Mouse (Mus musculus) megakaryocyte, embryonic 14.5 days (primary cell): Measurements from ENCODE around the gene Gda.

Experiments used
- FLI1 ChIP-seq: IDR thresholded peaks from 2 replicates; pipeline ENCODE4 v1.6.1; 2012; ENCODE audit warnings: low read length, inconsistent platforms, mixed read lengths
- GATA1 ChIP-seq: IDR thresholded peaks from 3 replicates; pipeline ENCODE4 v1.6.1; 2012; ENCODE audit warnings: mixed read lengths, low read length, inconsistent platforms, borderline replicate concordance

- TF ChIP-seq GATA1 (no peak), FLI1 (no peak)
Observed at GRCm38 (mm10) chr19:21349634-21350033, 123.6 kb downstream of the Gda start.
